Mouse (Mus musculus) MN1 (cell line): Measurements from ENCODE around the gene Pnma1.
A peak's percentile ranks its signal among the peaks of the same experiment; 100 is the strongest.

Experiments
- DNase-seq: peaks from one replicate; pipeline ENCODE4 v3.0.0-alpha.2; 2016; ENCODE audit warnings: low spot score

Pnma1 gene

GRCm38 (mm10) chr12:84154786-84155522 is 6.7 kb upstream of the Pnma1 start:
- DNase-seq: peak; percentile 91

GRCm38 (mm10) chr12:84153414-84153813 is 5.1 kb upstream of the Pnma1 start:
- DNase-seq: no peak

- DNase-seq: no peak
Observed at GRCm38 (mm10) chr12:84152352-84153190, 4.3 kb upstream of the Pnma1 start.

- no peak for DNase-seq
Observed at GRCm38 (mm10) chr12:84151911-84152310, 3.6 kb upstream of the Pnma1 start.

- peak; percentile 51 for DNase-seq
Observed at GRCm38 (mm10) chr12:84150976-84151375, 2.7 kb upstream of the Pnma1 start.

GRCm38 (mm10) chr12:84149971-84150370 is 1.7 kb upstream of the Pnma1 start:
- DNase-seq: no peak

GRCm38 (mm10) chr12:84148622-84149012 is 328 bp upstream of the Pnma1 start:
- DNase-seq: peak; percentile 23

GRCm38 (mm10) chr12:84142281-84143050 is 5.8 kb downstream of the Pnma1 start:
- DNase-seq: no peak

GRCm38 (mm10) chr12:84141271-84141670 is 7.0 kb downstream of the Pnma1 start:
- no peak for DNase-seq

- no peak for DNase-seq
Observed at GRCm38 (mm10) chr12:84140135-84140534, 8.2 kb downstream of the Pnma1 start.

- no peak for DNase-seq
Observed at GRCm38 (mm10) chr12:84137131-84137530, 11.2 kb downstream of the Pnma1 start.

- DNase-seq: no peak
Observed at GRCm38 (mm10) chr12:84132265-84132664, 16.0 kb downstream of the Pnma1 start.

- no peak for DNase-seq
Observed at GRCm38 (mm10) chr12:84129931-84130330, 18.4 kb downstream of the Pnma1 start.

- no peak for DNase-seq
Observed at GRCm38 (mm10) chr12:84128576-84128975, 19.7 kb downstream of the Pnma1 start.

GRCm38 (mm10) chr12:84126899-84127298 is 21.4 kb downstream of the Pnma1 start:
- DNase-seq: no peak

- no peak for DNase-seq
Observed at GRCm38 (mm10) chr12:84125892-84126291, 22.4 kb downstream of the Pnma1 start.

- DNase-seq: no peak
Observed at GRCm38 (mm10) chr12:84119584-84119983, 28.7 kb downstream of the Pnma1 start.

- DNase-seq: peak; percentile 96
Observed at GRCm38 (mm10) chr12:84114153-84114994, 33.9 kb downstream of the Pnma1 start, which contains the start of gene Dnal1. Gene Dnal1 (plus strand): TSS chr12:84114366.

GRCm38 (mm10) chr12:84113676-84114075 is 34.6 kb downstream of the Pnma1 start:
- DNase-seq: no peak

GRCm38 (mm10) chr12:84110814-84111213 is 37.5 kb downstream of the Pnma1 start:
- no peak for DNase-seq

GRCm38 (mm10) chr12:84109924-84110323 is 38.4 kb downstream of the Pnma1 start:
- DNase-seq: no peak
